Mouse (Mus musculus): ENCODE measurements around the gene Hadhb. TPM values are rescaled to one million over a fixed set of nuclear protein-coding genes. Genes with fewer than 3 reads are reported as not detected.

Hadhb gene
- polyA plus RNA-seq, 1 experiment from 2014 or later: 169 TPM

GRCm38 (mm10) chr5:30222681-30223080 is 67.6 kb downstream of the Hadhb start:
- DNase-seq (ENCODE audit: low spot score) (no peak), ATAC-seq (replicated peaks; ENCODE audit: low FRiP score, low TSS enrichment, low read depth) (no peak)
- Histone ChIP-seq H3K9me3 (ENCODE audit: control insufficient read depth, low read length) (no peaks in the 10 kb centered on the region), H3K4me1 (replicated peaks; ENCODE audit: control insufficient read depth, insufficient read depth, low read length) (no peaks in the 10 kb centered on the region), H3K4me3 (ENCODE audit: low read depth, low read length) (no peak overlapping the region), H3K4me2 (ENCODE audit: low read length) (no peak overlapping the region), H3K27ac (ENCODE audit: low read depth) (no peak overlapping the region), H3K9ac (ENCODE audit: low read length) (no peak overlapping the region), H3K27me3 (replicated peaks; ENCODE audit: control insufficient read depth, insufficient read depth, low read length) (no peaks in the 10 kb centered on the region), H3K36me3 (ENCODE audit: control insufficient read depth, insufficient read depth, low read length) (0 out of 2 replicates have a peak, but pooled peaks cover 4% of the 10 kb centered on the region)
- WGBS: 98% methylated on average over 8 of the region's 8 CpGs

- no peak overlapping the region for H3K4me3 ChIP-seq (ENCODE audit: low read depth, low read length)
- WGBS: 78% methylated on average over 4 of the region's 4 CpGs
- peaks cover 23% of the 10 kb centered on the region for H3K4me1 ChIP-seq (replicated peaks; ENCODE audit: control insufficient read depth, insufficient read depth, low read length)
- no peak overlapping the region for H3K4me2 ChIP-seq (ENCODE audit: low read length)
- no peaks in the 10 kb centered on the region for H3K36me3 ChIP-seq (ENCODE audit: control insufficient read depth, insufficient read depth, low read length)
- H3K9ac ChIP-seq (ENCODE audit: low read length): no peak overlapping the region
- ATAC-seq (replicated peaks; ENCODE audit: low FRiP score, low TSS enrichment, low read depth): no peak
- no peaks in the 10 kb centered on the region for H3K27me3 ChIP-seq (replicated peaks; ENCODE audit: control insufficient read depth, insufficient read depth, low read length)
- DNase-seq (ENCODE audit: low spot score): no peak
- H3K9me3 ChIP-seq (ENCODE audit: control insufficient read depth, low read length): peaks cover 10% of the 10 kb centered on the region
- H3K27ac ChIP-seq (ENCODE audit: low read depth): no peak overlapping the region
These were observed 75.9 kb downstream of the Hadhb start for GRCm38 (mm10) chr5:30230901-30231300.

- DNase-seq (ENCODE audit: low spot score) (no peak), ATAC-seq (replicated peaks; ENCODE audit: low FRiP score, low TSS enrichment, low read depth) (peak; percentile 55)
- Histone ChIP-seq H3K27ac (ENCODE audit: low read depth) (peak overlapping the region; percentile 79), H3K27me3 (replicated peaks; ENCODE audit: control insufficient read depth, insufficient read depth, low read length) (no peaks in the 10 kb centered on the region), H3K9me3 (ENCODE audit: control insufficient read depth, low read length) (peaks cover 10% of the 10 kb centered on the region), H3K4me1 (replicated peaks; ENCODE audit: control insufficient read depth, insufficient read depth, low read length) (peaks cover 23% of the 10 kb centered on the region), H3K9ac (ENCODE audit: low read length) (peak overlapping the region; percentile 59), H3K4me2 (ENCODE audit: low read length) (peak overlapping the region; percentile 86), H3K36me3 (ENCODE audit: control insufficient read depth, insufficient read depth, low read length) (no peaks in the 10 kb centered on the region), H3K4me3 (ENCODE audit: low read depth, low read length) (peak overlapping the region; percentile 81)
- 34% methylated on average over 16 of the region's 16 CpGs for WGBS
These were observed 76.8 kb downstream of the Hadhb start for GRCm38 (mm10) chr5:30231891-30232270.

- Histone ChIP-seq H3K4me1 (replicated peaks; ENCODE audit: control insufficient read depth, insufficient read depth, low read length) (peaks cover 23% of the 10 kb centered on the region), H3K9me3 (ENCODE audit: control insufficient read depth, low read length) (peaks cover 10% of the 10 kb centered on the region), H3K27me3 (replicated peaks; ENCODE audit: control insufficient read depth, insufficient read depth, low read length) (no peaks in the 10 kb centered on the region), H3K4me2 (ENCODE audit: low read length) (peak within 1 kb of the TSS; percentile 86), H3K4me3 (ENCODE audit: low read depth, low read length) (peak within 1 kb of the TSS; percentile 81), H3K9ac (ENCODE audit: low read length) (peak within 1 kb of the TSS; percentile 76), H3K36me3 (ENCODE audit: control insufficient read depth, insufficient read depth, low read length) (no peaks in the 10 kb centered on the region), H3K27ac (ENCODE audit: low read depth) (peak within 1 kb of the TSS; percentile 79)
- 3% methylated on average over 70 of the region's 71 CpGs for WGBS
- ATAC-seq (replicated peaks; ENCODE audit: low FRiP score, low TSS enrichment, low read depth) (peak; percentile 99), DNase-seq (ENCODE audit: low spot score) (peak; percentile 95)
These were observed 77.4 kb downstream of the Hadhb start, which contains the start of gene Selenoi for GRCm38 (mm10) chr5:30232271-30232971. Gene Selenoi, plus strand, starts transcription at chr5:30232581.

GRCm38 (mm10) chr5:30233042-30233441 is 78.0 kb downstream of the Hadhb start:
- DNase-seq (ENCODE audit: low spot score) (no peak), ATAC-seq (replicated peaks; ENCODE audit: low FRiP score, low TSS enrichment, low read depth) (no peak)
- Histone ChIP-seq H3K4me3 (ENCODE audit: low read depth, low read length) (peak overlapping the region; percentile 81), H3K4me2 (ENCODE audit: low read length) (peak overlapping the region; percentile 86), H3K4me1 (replicated peaks; ENCODE audit: control insufficient read depth, insufficient read depth, low read length) (peaks cover 23% of the 10 kb centered on the region), H3K27ac (ENCODE audit: low read depth) (peak overlapping the region; percentile 79), H3K27me3 (replicated peaks; ENCODE audit: control insufficient read depth, insufficient read depth, low read length) (no peaks in the 10 kb centered on the region), H3K9me3 (ENCODE audit: control insufficient read depth, low read length) (peaks cover 10% of the 10 kb centered on the region), H3K36me3 (ENCODE audit: control insufficient read depth, insufficient read depth, low read length) (no peaks in the 10 kb centered on the region), H3K9ac (ENCODE audit: low read length) (peak overlapping the region; percentile 76)
- under 1% methylated on average over 15 of the region's 15 CpGs for WGBS

GRCm38 (mm10) chr5:30233979-30234378 is 78.9 kb downstream of the Hadhb start:
- no peaks in the 10 kb centered on the region for H3K27me3 ChIP-seq (replicated peaks; ENCODE audit: control insufficient read depth, insufficient read depth, low read length)
- no peak overlapping the region for H3K27ac ChIP-seq (ENCODE audit: low read depth)
- peaks cover 23% of the 10 kb centered on the region for H3K4me1 ChIP-seq (replicated peaks; ENCODE audit: control insufficient read depth, insufficient read depth, low read length)
- H3K36me3 ChIP-seq (ENCODE audit: control insufficient read depth, insufficient read depth, low read length): no peaks in the 10 kb centered on the region
- peak overlapping the region; percentile 76; the same call in 1 of the 2 replicates for H3K9ac ChIP-seq (ENCODE audit: low read length)
- H3K9me3 ChIP-seq (ENCODE audit: control insufficient read depth, low read length): peaks cover 10% of the 10 kb centered on the region
- DNase-seq (ENCODE audit: low spot score): no peak
- 53% methylated on average over 8 of the region's 8 CpGs for WGBS
- ATAC-seq (replicated peaks; ENCODE audit: low FRiP score, low TSS enrichment, low read depth): no peak
- H3K4me2 ChIP-seq (ENCODE audit: low read length): peak overlapping the region; percentile 86
- peak overlapping the region; percentile 81 for H3K4me3 ChIP-seq (ENCODE audit: low read depth, low read length)

MicroRNA genes within 50 kb of the gene (microRNA counts, 519-probe panel; counts per million panel counts)
- not detected for microRNA mmu-miR-1960

Small RNA genes lying within 50 kb of the gene (microRNA-seq; reads per million reads assigned to microRNA genes)
- 1.7 reads per million, percentile 19 among the genes with 10 or more reads in this experiment for gene Mir1960

Other genes with a start within 250 kb of the Hadhb start
- gene Il6, start 142.1 kb upstream of the Hadhb start, polyA plus RNA-seq (2014; fragmentation: Nextera tagmentation; extraction: Ambion mirVana): 0.39 TPM in 1 of 2 replicates, not detected in the other
- 286 and 317 TPM in 2 replicates for gene Tyms, start 81.6 kb upstream of the Hadhb start, polyA plus RNA-seq (2014; fragmentation: Nextera tagmentation; extraction: Ambion mirVana)
- 0.60 and 0.79 TPM in 2 replicates for gene Garem2, start 50.1 kb upstream of the Hadhb start, polyA plus RNA-seq (2014; fragmentation: Nextera tagmentation; extraction: Ambion mirVana)
- not detected in 2 replicates for gene 3110082J24Rik, start 49.2 kb upstream of the Hadhb start, polyA plus RNA-seq (2014; fragmentation: Nextera tagmentation; extraction: Ambion mirVana)
- gene Hadha, start 86 bp upstream of the Hadhb start, polyA plus RNA-seq (2014; fragmentation: Nextera tagmentation; extraction: Ambion mirVana): 125 and 133 TPM in 2 replicates
- 0.05 and 0.15 TPM in 2 replicates for gene Adgrf3, start 50.5 kb downstream of the Hadhb start, polyA plus RNA-seq (2014; fragmentation: Nextera tagmentation; extraction: Ambion mirVana)
- gene Selenoi, start 77.3 kb downstream of the Hadhb start, polyA plus RNA-seq (2014; fragmentation: Nextera tagmentation; extraction: Ambion mirVana): 33.3 and 35.0 TPM in 2 replicates
- gene Drc1, start 126.1 kb downstream of the Hadhb start, polyA plus RNA-seq (2014; fragmentation: Nextera tagmentation; extraction: Ambion mirVana): 0.46 and 0.56 TPM in 2 replicates